Mouse (Mus musculus) activated CD4-positive, CD25-positive, alpha-beta regulatory T cell, adult 4 months (primary cell): ENCODE measurements around the gene Rprd1b. TPM values are rescaled to one million over a fixed set of nuclear protein-coding genes. Genes with fewer than 3 reads are reported as not detected.
A peak's percentile ranks its signal among the peaks of the same experiment; 100 is the strongest.

Source experiments
- ATAC-seq: one replicate; pipeline ENCODE4 v1.8.0; 2017
- polyA plus RNA-seq, 2 experiments: library from polyadenylated mRNA; unstranded; fragments of 100-300 nt; shearing (Covaris generic); gene quantifications; one replicate each; pipeline ENCODE4 v1.2.1; 2017

The Rprd1b gene
- polyA plus RNA-seq, 2 experiments from 2014 or later: 17.8 to 24.9 TPM

DNA sequence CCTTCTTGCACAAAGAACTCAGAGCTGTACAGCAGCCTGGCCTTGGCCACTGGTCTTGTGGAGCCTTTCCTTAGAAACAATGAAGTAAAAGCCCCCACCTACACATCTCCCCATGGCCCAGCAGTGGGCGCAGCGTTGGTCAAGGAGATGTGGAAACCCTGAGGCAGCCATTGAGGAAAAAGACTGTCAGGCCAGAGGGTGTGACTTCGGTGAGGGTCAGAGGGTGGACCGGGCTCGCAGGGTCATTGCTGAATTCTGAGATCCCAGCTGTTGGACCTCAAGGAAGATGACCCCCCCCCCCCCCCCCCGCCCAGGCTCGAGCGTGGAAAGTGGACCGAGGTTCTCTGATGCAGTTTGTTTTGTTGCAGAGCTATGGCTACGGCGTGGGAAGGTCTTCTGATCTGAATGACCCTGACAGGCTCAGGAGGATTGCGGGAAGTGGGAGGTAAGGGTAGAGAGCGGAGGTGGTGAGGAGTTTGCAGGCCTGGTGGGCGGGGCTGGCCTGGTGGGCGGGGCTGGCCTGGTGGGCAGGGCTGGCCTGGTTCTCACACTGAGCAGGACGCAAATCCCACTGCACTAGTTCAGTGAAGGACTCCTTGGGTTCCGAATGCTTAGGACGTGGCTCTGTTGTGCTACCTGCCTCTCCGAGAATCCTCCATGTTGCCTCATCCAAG lies 150.5 kb downstream of the Rprd1b start:
- ATAC-seq: peak; percentile 50

GRCm38 (mm10) chr2:158179370-158180111 lies 151.2 kb downstream of the Rprd1b start:
- ATAC-seq: no peak

DNA sequence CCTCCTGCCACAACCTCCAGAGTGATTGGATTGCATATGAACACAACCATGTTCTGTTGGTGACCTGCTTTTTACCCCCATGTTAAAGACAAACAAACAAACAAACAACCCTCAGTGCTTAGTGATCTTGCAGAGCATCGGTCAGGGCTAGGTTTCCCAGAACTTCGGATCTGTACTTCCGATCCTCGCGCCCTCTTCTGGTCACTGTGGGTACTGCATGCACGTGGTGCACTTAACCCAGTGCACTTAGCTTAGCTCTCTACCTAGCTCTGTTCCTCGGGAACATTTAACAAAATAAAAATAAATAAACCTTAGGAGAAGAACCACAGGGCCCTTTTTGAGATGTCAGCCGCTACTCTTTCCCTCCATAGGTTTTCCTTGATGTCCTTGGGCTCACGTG lies 152.5 kb downstream of the Rprd1b start:
- peak; percentile 19 for ATAC-seq

Other genes starting within 250 kb of the Rprd1b start
- gene Vstm2l, start 113.8 kb upstream of the Rprd1b start, polyA plus RNA-seq: not detected
- 10 to 100 TPM; 22.3 to 26.4 TPM for gene Tti1, start 64 bp upstream of the Rprd1b start, polyA plus RNA-seq
- gene Tgm2, start 117.9 kb downstream of the Rprd1b start, polyA plus RNA-seq: 1 to 10 TPM; 2.1 to 5.4 TPM
- not detected for gene D630003M21Rik, start 200.7 kb downstream of the Rprd1b start, polyA plus RNA-seq
- gene Bpi, start 229.6 kb downstream of the Rprd1b start, polyA plus RNA-seq: not detected